Mouse (Mus musculus): ENCODE measurements around the gene Rasa2.
"Not testable (repeated sequence)": the region's sequence is repeated elsewhere in the genome, so short reads cannot be mapped to it uniquely, and the experiment has no call there.

Gene Rasa2

DNA sequence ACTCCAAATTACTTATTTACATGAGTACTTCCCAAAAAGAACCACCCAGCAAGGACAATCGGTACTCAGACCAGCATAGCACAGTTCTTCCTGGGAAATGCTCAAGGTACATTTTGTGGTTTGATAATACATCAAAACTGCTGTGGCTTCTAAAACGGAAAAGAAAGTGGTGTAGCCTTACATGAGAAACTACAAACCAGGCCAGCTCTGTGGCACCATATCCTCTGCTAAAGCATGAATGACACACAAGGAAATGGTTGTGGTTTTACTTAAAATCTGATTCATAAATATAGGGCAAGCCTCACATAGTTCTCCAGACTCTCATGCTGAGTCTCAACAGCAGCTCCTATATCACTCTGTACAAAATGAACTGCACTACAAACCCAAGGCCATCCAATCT, 48.3 kb downstream of the Rasa2 start:
- peak; percentile 10 for DNase-seq

DNA sequence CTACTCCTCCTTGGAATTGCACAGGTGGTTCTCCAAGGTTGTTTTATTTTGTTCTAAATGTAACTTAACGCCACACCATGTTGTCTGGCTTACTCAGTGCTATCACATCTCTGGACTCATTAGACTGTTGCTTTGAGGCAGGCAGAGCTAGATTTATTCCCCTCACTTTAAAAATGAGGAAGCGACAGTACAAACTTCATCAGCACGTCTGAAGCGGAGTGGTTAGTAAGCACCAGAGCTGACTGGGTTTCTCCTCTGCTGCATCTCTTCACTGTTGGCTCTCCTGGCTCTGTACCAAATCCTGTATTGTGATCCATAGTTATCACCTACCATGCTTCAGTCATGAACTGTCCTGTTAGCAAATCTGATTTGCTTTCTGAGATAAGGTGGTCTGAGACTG, 53.2 kb downstream of the Rasa2 start:
- DNase-seq = no peak

DNA sequence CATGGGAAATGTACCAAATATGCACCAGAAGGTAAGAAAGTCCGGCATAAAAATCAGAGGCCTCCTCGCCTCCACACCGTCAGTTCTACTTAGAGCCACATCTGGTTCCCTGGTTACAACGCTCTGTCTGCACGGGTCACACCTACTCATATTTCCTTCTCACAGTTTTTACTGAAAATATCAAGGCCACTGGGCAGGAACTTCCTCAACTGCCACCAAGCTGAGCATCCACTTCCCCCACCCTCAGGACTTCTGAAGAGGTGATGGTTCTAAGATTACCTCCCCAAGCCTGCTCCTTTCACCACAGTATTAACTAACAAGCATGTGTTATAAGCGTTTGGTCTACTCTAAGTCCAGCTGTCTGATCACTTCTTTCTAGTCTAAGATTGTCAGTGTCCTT, 53.7 kb downstream of the Rasa2 start:
- DNase-seq = no peak

DNA sequence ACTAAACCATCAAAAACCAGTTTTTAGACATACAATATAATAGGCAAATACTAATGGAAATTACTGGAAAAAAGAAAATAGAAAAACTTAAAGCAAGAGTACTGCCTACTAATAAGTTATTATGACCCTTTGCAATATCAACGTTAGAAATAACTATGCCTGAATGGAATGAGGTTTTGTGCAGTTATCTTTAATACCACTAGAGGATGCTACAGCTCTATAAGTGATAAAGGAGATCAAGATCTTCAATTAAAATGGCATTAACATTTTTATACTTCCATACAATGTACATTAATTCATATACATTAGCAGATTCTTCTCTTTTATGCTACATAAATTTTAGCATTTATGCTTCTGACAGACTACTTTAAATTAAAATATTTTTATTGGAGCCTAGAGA, 58.2 kb downstream of the Rasa2 start:
- no peak for DNase-seq

DNA sequence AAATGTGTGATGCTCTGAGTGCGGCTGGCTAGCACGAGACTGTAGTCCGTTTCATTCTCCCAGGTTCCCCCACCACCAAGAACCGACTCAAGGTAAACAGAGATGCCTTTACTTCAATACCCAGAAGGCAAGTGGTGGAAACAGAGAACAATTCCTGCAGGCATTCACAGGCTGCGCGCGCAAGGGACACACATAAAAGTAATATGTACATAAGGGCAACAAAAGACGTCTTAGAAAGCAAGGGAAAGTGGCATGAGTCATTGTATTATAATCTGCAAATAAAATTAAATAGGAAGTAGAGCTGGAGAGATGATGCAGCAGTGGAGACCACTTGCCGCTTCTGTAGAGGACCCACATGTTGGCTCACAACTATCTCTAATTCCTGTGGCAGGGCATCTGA, 58.7 kb downstream of the Rasa2 start:
- DNase-seq = peak; percentile 15

DNA sequence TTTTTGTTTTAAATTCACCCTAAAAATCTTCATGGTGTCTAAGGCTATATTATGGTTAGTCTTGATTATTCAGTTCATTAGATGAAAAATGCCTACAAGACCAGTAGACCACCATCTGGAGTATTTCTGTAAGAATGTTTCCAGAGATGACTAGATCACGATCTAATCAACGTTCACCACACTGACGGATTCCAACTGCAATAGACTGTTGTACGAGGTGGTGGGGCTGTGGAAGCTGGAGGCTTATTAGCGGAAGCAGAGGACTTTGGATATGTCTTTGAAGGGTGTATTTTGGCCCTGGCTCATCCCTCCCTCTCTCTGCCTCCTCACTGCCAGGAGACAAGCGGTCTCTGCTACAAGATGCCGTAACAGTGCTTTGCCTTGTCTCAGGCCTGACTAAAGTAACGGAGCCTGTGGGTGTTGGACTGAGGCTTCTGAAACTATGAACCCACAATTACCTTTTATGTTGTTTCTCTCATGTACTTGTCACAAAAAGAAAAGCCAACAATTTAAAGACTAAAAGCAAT, 64.9 kb downstream of the Rasa2 start:
- DNase-seq = peak; percentile 53

DNA sequence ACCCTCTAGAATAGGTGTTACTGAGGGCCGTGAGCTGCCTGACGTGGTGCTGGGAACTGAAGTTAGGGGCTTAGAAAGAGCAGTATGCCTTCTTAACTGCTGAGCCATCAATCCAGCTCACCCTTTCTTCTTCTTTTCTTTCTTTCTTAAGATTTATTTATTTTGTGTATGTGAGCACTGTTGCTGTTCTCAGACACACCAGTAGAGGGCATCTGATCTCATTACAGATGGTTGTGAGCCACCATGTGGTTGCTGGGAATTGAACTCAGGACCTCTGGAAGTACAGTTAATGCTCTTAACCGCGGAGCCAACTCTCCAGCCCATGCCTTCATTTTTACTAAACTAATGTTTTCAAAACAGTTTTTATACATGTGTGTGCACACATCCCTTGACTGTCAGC, 67.9 kb downstream of the Rasa2 start:
- DNase-seq = no peak

DNA sequence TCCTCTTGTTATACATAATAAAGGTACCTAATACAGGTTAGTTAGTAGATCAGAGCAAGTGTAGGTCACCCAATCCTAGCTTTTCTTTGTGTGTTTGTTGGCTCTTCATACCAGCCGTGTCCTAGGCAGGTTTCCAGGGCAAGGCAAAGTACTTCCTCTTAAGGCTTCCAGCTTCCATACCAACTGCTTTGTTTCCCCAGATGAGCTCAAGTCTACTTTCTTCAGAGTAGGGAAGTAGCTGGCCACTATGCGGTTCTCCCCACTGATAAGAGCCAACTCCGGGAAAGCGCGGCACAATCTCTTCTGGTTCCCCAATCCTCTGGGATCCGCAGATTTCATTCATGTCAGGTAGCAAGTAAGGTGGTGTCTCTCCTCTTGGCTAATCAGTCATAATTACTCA, 72.3 kb downstream of the Rasa2 start:
- DNase-seq = no peak

DNA sequence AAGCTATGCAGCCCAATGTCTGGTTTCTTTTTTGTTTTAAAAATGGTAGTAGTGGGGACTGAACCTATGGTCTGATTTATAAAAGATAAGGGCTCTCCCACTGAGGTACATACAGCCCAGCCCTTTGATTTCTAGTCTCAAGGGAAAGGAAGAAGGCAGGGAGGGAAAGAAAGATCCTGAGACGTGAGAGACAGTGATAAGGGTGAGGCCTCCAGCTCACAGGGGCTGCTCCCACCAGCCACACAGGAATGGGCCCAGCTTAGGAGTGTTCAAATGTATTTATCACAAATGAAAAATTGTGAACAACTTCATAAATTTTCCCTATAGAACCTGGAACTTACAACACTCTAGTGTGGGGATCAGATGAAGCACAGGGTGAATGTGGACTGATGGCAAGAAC, 72.8 kb downstream of the Rasa2 start:
- no peak for DNase-seq

DNA sequence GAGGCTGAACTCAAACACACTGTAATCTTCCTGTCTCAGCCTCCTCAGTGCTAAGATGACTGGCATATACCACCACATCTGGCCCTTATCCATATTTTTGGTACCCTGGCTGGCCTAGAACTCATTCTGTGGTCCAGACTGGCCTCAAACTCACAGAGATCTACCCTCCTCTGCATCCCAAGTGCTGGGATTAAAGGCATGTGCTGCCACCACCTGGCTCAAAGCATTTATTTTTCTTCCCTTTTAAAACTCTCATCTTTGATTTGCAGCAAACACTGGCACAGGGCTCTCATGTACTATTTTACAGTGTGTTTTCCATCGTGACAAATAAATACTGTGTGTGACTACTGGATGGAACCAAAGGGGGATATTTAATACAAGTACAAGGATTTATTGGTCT, 77.3 kb downstream of the Rasa2 start:
- peak; percentile 36 for DNase-seq

DNA sequence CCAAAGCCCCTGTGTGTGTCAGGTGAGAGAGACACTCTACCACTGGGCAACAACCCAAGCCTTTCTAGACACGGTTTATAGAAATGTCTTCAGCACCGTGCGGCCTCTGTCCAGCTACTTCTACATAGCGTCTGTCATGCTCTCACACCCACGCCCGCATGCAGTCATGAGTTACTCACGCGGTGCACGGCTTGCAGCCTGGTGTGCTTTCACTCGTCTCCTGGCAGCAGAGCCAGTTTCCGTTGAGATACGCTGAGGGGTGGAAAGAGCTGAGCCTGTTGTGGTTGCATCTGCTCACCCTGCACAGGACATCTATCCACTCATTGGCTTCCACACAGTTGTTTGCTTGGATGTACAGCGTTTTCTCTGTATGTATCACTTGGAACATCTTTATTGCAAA, 86.0 kb downstream of the Rasa2 start:
- peak; percentile 85 for DNase-seq

DNA sequence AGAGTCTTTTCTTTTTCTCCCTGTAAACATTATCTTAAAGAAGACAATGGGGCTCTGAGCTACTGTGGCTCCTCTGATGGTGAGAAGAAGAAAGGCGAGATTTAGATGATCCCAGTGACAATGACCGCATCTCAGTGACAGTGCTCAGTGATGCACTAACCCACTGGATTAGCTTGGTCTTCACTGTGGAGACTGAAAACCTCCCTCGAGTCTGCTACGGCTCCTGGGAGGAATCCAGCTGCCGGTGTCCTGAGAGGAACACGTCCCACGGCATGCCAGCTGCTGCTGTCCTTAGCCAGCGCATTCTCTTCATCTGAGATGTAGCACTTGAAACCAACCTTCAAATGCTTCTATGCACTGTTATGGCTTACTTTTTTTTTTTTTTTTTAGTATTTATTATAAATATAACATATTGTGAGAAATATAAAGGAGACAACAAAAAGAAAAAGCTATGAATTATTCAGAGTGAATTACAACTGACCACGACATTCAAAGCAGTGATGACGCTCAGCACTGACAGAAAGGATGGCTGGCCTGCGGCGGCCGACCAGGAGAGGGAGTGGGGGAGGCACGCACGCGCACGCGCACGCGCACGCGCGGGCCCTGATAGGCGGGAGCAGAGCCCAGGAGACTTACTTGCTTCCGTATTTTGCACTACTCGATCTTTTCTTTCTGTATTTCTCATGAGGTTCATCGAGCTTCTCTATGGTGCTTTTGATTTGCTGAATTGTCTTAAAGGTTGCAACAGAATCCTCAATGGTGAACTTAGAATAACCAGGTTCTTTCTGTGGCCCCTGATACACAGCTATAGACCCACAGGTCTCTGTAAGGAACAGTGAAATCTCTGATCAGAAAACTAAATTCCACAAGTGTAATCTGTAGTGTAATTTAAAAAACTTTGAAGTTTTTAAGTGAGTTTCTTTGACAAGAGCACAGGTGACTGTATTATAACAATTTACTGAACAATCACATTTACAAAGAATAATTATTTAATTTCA, 87.5 kb downstream of the Rasa2 start:
- DNase-seq = peak; percentile 95

DNA sequence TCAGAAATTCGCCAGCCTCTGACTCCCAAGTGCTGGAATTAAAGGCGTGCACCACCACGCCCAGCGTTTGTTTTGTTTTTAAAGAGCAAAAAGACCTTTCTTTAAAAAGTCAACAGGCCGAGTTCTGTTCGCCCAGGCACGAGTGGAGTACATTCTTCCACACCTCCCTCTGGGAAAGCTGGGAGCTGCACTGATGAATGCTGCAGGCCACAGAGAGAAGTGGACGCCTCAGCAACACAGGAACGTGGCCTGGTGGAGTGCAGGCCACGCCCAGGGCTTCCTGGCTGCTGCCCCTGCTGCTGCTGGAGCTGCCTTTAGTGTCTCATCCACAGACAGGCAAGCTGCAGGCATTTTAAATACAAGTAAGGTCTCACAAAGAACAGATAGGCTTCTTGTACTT, 92.5 kb downstream of the Rasa2 start:
- DNase-seq = peak; percentile 78

DNA sequence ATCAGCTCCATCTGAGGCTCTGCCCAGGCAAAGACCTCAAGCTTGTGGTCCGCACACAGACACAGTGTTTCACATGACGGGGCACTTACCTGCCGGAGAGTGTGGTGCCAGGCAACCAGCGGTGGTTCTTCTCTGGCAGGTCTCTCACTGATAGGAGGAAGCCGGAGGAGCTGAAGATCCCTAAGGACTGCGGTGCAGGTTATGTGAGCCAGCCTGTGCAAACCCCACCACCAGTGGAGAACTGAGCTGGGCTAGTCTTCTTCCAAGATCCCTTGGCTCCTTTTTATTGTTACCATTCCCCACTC, 93.8 kb downstream of the Rasa2 start:
- peak; percentile 61 for DNase-seq

DNA sequence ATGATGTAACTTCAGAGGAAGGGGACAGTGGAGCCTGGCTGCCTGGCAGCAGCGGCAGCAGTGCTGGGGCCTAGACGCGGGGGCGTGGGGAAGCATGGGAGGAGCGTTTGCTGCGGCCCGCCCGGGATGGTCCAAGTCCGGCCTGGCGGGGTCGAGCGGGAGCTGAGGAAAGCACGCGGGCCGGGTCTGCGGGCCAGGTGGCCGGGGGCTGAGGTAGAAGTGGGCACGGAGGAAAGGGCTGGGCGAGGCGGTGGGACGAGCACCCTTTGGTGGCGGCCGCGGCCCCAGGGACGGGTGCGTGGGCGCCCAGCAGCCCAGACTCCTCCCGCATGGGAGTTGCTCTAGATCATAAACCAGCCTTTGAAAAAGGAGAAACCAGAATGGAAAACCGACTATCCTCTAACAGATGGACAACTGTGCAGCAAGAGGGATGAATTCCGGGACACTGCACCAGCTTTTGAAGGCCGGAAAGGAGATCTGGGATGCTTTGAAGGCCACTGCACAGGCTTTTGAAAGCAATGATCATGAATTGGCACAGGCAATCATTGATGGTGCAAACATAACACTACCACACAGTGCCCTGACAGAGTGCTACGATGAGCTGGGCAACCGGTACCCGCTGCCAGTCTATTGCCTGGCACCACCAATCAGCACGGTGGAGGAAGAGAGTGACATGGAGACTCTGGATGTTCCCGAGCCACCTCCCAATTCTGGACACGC, 94.4 kb downstream of the Rasa2 start:
- DNase-seq = peak; percentile 95

DNA sequence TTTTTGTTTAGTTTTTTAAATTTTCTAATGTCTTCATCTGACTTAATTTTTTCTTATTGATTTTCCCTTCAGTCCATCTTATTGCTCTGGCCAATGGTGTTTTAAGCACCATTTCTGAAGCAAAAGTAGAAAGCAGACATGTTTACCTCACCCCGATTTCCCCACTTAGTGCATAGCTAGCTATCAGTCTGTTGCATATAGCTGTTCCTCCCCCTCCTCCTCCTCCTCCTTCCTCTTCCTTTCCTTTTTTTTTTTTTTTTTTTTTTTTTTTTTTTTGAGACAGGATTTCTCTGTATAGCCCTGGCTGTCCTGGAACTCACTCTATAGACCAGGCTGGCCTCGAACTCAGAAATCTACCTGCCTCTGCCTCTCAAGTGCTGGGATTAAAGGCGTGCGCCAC, 95.3 kb downstream of the Rasa2 start:
- not testable (repeated sequence) for DNase-seq

DNA sequence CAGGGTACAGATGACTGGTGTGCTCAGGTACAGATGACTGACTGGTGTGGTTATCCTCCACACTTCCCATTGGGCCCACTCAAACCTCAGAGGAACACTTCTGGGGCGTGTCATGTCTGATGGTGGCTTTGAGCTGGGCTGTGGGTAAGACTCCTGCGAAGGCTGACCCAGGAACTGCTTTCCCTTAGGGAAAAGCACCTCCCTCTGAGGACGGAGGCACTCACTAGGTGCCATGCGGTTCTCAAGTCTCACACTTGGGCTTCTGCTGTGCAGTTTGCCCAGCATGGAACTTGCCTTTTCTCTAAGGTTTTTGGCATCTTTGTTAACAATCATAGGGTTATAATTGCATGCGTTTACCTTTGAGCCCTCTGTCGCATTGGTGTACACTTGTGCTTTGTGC, 96.0 kb downstream of the Rasa2 start:
- peak; percentile 74 for DNase-seq

DNA sequence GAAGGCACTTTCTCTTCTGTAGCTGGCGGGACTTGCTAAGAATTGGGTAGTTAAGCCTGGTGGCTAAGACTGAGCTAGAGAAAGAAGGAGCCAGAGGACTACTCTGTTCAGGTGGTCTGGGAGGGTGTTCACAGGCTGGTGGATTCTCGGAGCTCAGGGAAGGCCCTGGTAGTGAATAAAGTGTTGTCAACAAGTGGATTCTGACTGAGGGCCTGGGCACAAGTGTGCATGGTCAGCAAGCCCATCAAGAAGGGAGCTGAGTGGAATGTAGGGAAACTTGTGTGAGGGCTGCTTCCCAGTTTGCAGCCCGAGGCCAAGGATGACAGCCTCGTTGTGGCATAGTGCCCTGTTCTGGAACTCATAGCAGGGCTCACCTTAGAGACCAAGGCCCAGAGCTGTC, 97.2 kb downstream of the Rasa2 start:
- peak; percentile 73 for DNase-seq

DNA sequence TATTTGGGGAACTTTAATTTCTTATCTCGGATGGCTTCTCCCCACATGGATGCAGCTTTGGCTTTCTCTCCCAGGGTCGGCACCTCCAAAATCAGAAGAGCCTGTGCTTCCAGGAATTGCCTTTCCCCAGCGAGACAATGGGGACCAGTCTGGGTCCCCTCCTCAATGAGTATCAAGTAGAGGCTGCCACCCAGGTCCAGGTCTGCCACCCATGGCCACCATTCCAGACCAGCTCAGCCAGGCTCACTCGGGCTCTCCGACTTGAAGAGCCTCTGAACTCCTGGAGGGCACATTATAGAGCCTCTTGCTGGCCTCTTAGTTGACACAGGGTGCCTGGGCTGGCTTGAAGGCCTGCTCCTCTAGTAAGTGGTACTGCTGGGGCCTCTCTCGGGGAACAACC, 97.9 kb downstream of the Rasa2 start:
- peak; percentile 81 for DNase-seq

DNA sequence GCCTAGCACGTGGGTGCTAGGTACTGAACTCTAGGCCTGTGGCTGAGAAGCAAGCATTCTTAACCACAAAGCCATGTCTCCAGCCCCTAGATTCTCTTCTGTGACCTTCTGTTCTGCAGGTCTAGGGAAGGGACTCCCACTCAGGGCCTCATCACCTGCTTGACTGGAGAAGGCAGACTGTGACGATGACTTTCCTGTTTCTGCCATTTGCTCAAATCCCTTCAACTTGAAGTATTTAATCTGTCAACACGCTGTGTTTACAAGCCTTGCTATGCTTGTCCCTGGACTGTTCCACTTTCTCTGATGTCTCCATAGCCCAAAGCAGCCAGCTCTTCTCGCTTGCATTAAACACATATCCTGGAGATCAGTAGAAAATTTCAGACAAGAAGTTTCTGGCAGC, 98.9 kb downstream of the Rasa2 start:
- peak; percentile 53 for DNase-seq

DNA sequence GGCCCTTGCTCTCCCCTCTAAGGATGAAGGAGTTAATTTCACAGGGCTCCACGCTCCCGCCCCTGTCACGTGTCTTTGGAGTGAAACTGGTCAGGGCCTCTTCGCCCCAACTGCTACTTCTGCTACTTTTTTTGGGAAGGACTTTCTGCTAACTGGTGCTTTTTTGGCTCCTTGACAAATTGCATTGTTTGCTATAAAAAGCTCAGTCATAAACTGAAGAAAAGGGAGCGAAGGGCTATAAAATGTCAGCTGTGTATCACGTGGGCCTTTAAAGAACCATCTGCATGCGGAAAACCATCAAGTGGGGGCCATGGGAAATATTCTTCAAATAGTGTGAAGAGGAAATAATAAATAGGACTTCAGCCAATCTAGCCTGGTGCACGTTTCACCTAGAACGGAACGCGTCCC, 100.7 kb downstream of the Rasa2 start:
- peak; percentile 93 for DNase-seq

DNA sequence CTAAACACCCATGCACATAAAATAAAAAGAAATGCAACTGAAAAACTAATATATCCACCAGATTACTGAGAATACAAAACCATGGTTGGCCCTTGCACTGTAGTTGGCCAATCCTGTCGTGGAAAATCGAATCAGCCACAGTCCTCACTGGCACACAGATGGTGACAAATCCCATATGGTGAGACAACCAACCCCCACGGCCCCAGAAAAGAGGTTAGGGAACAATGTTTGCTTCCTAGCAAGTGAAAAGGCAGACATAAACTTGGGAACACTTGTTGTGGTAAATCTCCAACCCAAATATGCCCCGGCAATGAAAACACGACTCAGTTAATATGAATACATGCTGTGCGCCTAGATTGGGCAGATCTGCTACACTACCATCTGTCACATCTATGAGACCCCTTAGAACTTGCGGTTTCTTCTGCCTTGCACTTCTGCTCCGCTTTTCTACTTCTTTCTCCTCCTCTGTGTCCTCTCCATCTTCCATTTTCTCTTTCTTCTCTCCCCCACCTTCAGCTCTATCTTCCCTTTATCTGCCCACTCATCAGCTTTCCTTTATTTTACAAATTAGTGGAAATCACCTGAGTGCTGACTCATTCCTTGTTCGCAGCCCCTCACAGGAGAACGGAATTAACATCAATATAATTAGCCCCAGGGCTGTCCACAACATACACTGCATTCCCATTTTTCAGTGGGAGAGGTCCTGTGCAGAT, 101.3 kb downstream of the Rasa2 start:
- peak; percentile 44 for DNase-seq

DNA sequence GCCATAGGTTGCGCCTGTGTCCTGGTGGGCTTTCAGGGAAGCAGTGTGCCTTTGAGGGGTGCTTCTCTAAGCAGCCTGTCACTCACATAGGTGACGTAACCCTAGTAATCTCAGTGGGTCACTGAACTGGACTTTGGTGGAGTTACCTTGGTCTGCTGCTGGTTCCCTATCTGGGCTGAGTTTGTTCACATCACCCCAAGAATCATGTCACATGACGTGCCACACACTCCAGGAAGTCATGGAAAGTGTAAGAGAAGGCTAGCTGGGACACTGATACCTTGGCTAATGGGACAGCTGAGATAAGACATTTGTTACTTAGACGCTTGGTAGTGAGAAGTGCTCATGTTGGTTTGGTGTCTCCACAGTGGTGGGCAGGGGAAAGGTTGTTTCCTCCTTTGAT, 105.4 kb downstream of the Rasa2 start:
- DNase-seq = peak; percentile 65

Data from heart, adult 11 months (tissue).